Mouse (Mus musculus): Measurements from ENCODE around the gene 1190005I06Rik. TPM values are rescaled to one million over a fixed set of nuclear protein-coding genes. Genes with fewer than 3 reads are reported as not detected.

The 1190005I06Rik gene
- polyA plus RNA-seq, 1 experiment from 2014 or later: 6.0 TPM

- Histone ChIP-seq H3K4me1 (replicated peaks) (peaks cover 18% of the 10 kb centered on the region), H3K27me3 (peaks cover 39% of the 10 kb centered on the region), H3K4me2 (replicated peaks) (no peak overlapping the region), H3K27ac (no peak overlapping the region), H3K4me3 (replicated peaks) (no peak overlapping the region), H3K9ac (replicated peaks) (no peak overlapping the region), H3K9me3 (no peaks in the 10 kb centered on the region), H3K36me3 (no peaks in the 10 kb centered on the region)
- no peak for ATAC-seq
- WGBS: 74% methylated on average over 21 of the region's 21 CpGs
These were observed 15.7 kb downstream of the 1190005I06Rik start for GRCm38 (mm10) chr8:120631441-120632375.

- Histone ChIP-seq H3K4me3 (replicated peaks) (no peak overlapping the region), H3K9me3 (no peaks in the 10 kb centered on the region), H3K27ac (no peak overlapping the region), H3K4me1 (replicated peaks) (peaks cover 18% of the 10 kb centered on the region), H3K9ac (replicated peaks) (no peak overlapping the region), H3K4me2 (replicated peaks) (no peak overlapping the region), H3K36me3 (no peaks in the 10 kb centered on the region), H3K27me3 (peaks cover 33% of the 10 kb centered on the region)
- ATAC-seq: no peak
- 52% methylated on average over 6 of the region's 6 CpGs for WGBS
These were observed 16.6 kb downstream of the 1190005I06Rik start for GRCm38 (mm10) chr8:120630848-120631247.

- no peak overlapping the region for H3K9ac ChIP-seq (replicated peaks)
- H3K9me3 ChIP-seq: no peaks in the 10 kb centered on the region
- H3K36me3 ChIP-seq: no peaks in the 10 kb centered on the region
- H3K4me2 ChIP-seq (replicated peaks): no peak overlapping the region
- peaks cover 26% of the 10 kb centered on the region for H3K27me3 ChIP-seq
- WGBS: 52% methylated on average over 5 of the region's 5 CpGs
- H3K27ac ChIP-seq: no peak overlapping the region
- no peak overlapping the region for H3K4me3 ChIP-seq (replicated peaks)
- no peak for ATAC-seq
- H3K4me1 ChIP-seq (replicated peaks): peaks cover 18% of the 10 kb centered on the region
These were observed 17.4 kb downstream of the 1190005I06Rik start for GRCm38 (mm10) chr8:120630031-120630430.

- no peak overlapping the region for H3K27ac ChIP-seq
- no peak for ATAC-seq
- H3K36me3 ChIP-seq: no peaks in the 10 kb centered on the region
- H3K4me3 ChIP-seq (replicated peaks): no peak overlapping the region
- H3K4me1 ChIP-seq (replicated peaks): peaks cover 8% of the 10 kb centered on the region; the same call in 1 of the 2 replicates
- 88% methylated on average over 5 of the region's 5 CpGs for WGBS
- no peak overlapping the region for H3K4me2 ChIP-seq (replicated peaks)
- no peaks in the 10 kb centered on the region for H3K9me3 ChIP-seq
- H3K9ac ChIP-seq (replicated peaks): no peak overlapping the region
- peaks cover 4% of the 10 kb centered on the region for H3K27me3 ChIP-seq
These were observed 20.1 kb downstream of the 1190005I06Rik start for GRCm38 (mm10) chr8:120627298-120627697.

- H3K9me3 ChIP-seq: no peaks in the 10 kb centered on the region
- H3K9ac ChIP-seq (replicated peaks): no peak overlapping the region
- no peaks in the 10 kb centered on the region for H3K36me3 ChIP-seq
- no peak overlapping the region for H3K27ac ChIP-seq
- H3K4me1 ChIP-seq (replicated peaks): peaks cover 16% of the 10 kb centered on the region
- peaks cover 4% of the 10 kb centered on the region; the same call in 1 of the 2 replicates for H3K27me3 ChIP-seq
- no peak overlapping the region for H3K4me3 ChIP-seq (replicated peaks)
- no peak for ATAC-seq
- H3K4me2 ChIP-seq (replicated peaks): no peak overlapping the region
- 70% methylated on average over 11 of the region's 11 CpGs for WGBS
These were observed 21.0 kb downstream of the 1190005I06Rik start for GRCm38 (mm10) chr8:120626461-120626860.

- peaks cover 32% of the 10 kb centered on the region for H3K4me1 ChIP-seq (replicated peaks)
- no peak overlapping the region for H3K27ac ChIP-seq
- no peaks in the 10 kb centered on the region for H3K36me3 ChIP-seq
- WGBS: 13% methylated on average over 2 of the region's 2 CpGs
- no peak overlapping the region for H3K4me2 ChIP-seq (replicated peaks)
- H3K27me3 ChIP-seq: no peaks in the 10 kb centered on the region
- no peak overlapping the region for H3K4me3 ChIP-seq (replicated peaks)
- no peak for ATAC-seq
- no peak overlapping the region for H3K9ac ChIP-seq (replicated peaks)
- no peaks in the 10 kb centered on the region for H3K9me3 ChIP-seq
These were observed 23.8 kb downstream of the 1190005I06Rik start for GRCm38 (mm10) chr8:120623608-120624007.

- H3K36me3 ChIP-seq: no peaks in the 10 kb centered on the region
- H3K4me1 ChIP-seq (replicated peaks): peaks cover 45% of the 10 kb centered on the region
- no peak overlapping the region for H3K4me2 ChIP-seq (replicated peaks)
- no peak for ATAC-seq
- H3K9me3 ChIP-seq: no peaks in the 10 kb centered on the region
- no peak overlapping the region for H3K4me3 ChIP-seq (replicated peaks)
- H3K27ac ChIP-seq: no peak overlapping the region
- WGBS: 53% methylated on average over 14 of the region's 14 CpGs
- no peak overlapping the region for H3K9ac ChIP-seq (replicated peaks)
- no peaks in the 10 kb centered on the region for H3K27me3 ChIP-seq
These were observed 25.3 kb downstream of the 1190005I06Rik start for GRCm38 (mm10) chr8:120622161-120622560.

GRCm38 (mm10) chr8:120620441-120620840 is 27.0 kb downstream of the 1190005I06Rik start:
- Histone ChIP-seq H3K36me3 (no peaks in the 10 kb centered on the region), H3K4me1 (replicated peaks) (peaks cover 62% of the 10 kb centered on the region), H3K9ac (replicated peaks) (no peak overlapping the region), H3K27ac (0 out of 2 replicates have a peak overlapping the region, but pooled peaks have one; percentile 14), H3K27me3 (no peaks in the 10 kb centered on the region), H3K4me2 (replicated peaks) (no peak overlapping the region), H3K4me3 (replicated peaks) (no peak overlapping the region), H3K9me3 (no peaks in the 10 kb centered on the region)
- 48% methylated on average over 7 of the region's 7 CpGs for WGBS
- no peak for ATAC-seq

GRCm38 (mm10) chr8:120619235-120620180 is 27.9 kb downstream of the 1190005I06Rik start:
- ATAC-seq: no peak
- peaks cover 63% of the 10 kb centered on the region for H3K4me1 ChIP-seq (replicated peaks)
- 75% methylated on average over 11 of the region's 11 CpGs for WGBS

GRCm38 (mm10) chr8:120618110-120618509 is 29.3 kb downstream of the 1190005I06Rik start:
- Histone ChIP-seq H3K4me2 (replicated peaks) (0 out of 2 replicates have a peak overlapping the region, but pooled peaks have one; percentile 22), H3K9ac (replicated peaks) (no peak overlapping the region), H3K9me3 (no peaks in the 10 kb centered on the region), H3K27ac (peak overlapping the region; percentile 68), H3K36me3 (no peaks in the 10 kb centered on the region), H3K4me1 (replicated peaks) (peaks cover 55% of the 10 kb centered on the region), H3K4me3 (replicated peaks) (no peak overlapping the region), H3K27me3 (no peaks in the 10 kb centered on the region; the same call in 1 of the 2 replicates)
- WGBS: under 1% methylated on average over 6 of the region's 6 CpGs
- peak; percentile 49 for ATAC-seq

More at GRCm38 (mm10) chr8:120619235-120620180, 27.9 kb downstream of the 1190005I06Rik start:
- Histone ChIP-seq H3K9me3 (no peaks in the 10 kb centered on the region), H3K4me3 (replicated peaks) (no peak overlapping the region), H3K27me3 (no peaks in the 10 kb centered on the region), H3K4me2 (replicated peaks) (no peak overlapping the region), H3K9ac (replicated peaks) (no peak overlapping the region), H3K36me3 (no peaks in the 10 kb centered on the region), H3K27ac (0 out of 2 replicates have a peak overlapping the region, but pooled peaks have one; percentile 14)

- Histone ChIP-seq H3K4me1 (replicated peaks) (peaks cover 52% of the 10 kb centered on the region), H3K9me3 (no peaks in the 10 kb centered on the region), H3K9ac (replicated peaks) (no peak overlapping the region; the same call in 1 of the 2 replicates), H3K27me3 (no peaks in the 10 kb centered on the region; the same call in 1 of the 2 replicates), H3K36me3 (no peaks in the 10 kb centered on the region), H3K4me3 (replicated peaks) (no peak overlapping the region), H3K27ac (peak overlapping the region; percentile 79), H3K4me2 (replicated peaks) (0 out of 2 replicates have a peak overlapping the region, but pooled peaks have one; percentile 1)
- peak; percentile 87 for ATAC-seq
- 10% methylated on average over 7 of the region's 8 CpGs for WGBS
These were observed 30.5 kb downstream of the 1190005I06Rik start for GRCm38 (mm10) chr8:120616663-120617626.
